Mouse (Mus musculus) kidney, adult 2 months (tissue): ENCODE results near the gene Itga5.

Experiments
- CTCF ChIP-seq: fragments of 200-500 bp; conservative IDR thresholded peaks from 2 replicates; pipeline ENCODE4 v1.5.1; 2011; ENCODE audit warnings: low read depth, mild to moderate bottlenecking, control low read depth, low read length, moderate library complexity, mixed read lengths; ENCODE audit not compliant: insufficient read depth, insufficient read length
- POLR2A ChIP-seq: fragments of 200-500 bp; IDR thresholded peaks from one replicate; pipeline ENCODE4 v1.6.1; 2011; ENCODE audit warnings: low read depth, low read length, control low read depth

DNA sequence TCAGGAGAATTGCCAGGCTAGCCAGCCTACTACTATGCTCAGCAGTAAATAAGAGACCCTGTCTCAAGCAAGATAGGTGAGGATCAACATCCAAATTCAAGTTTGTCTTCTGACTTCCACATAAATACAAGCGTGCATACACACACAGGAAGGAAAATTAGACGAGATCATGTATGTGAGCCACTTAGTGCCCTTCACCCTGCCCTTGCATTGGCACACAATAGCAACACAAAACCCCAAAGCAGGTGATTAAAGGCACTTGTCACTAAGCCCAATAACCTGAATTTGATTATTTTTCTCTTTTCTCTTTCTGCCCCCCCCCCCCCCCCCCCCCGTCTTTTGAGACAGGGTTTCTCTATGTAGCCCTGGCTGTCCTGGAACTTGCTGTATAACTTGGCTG is 23.6 kb downstream of the Itga5 start:
- TF ChIP-seq CTCF (no peak), POLR2A (no peak)
